Mouse (Mus musculus): ENCODE measurements at regions not wholly inside any gene's neighbourhood (a gene's known extent, or its start where the extent isn't known, plus 50 kb on each side); places are given as distances from the start of the nearest gene placed in this dataset.

DNA sequence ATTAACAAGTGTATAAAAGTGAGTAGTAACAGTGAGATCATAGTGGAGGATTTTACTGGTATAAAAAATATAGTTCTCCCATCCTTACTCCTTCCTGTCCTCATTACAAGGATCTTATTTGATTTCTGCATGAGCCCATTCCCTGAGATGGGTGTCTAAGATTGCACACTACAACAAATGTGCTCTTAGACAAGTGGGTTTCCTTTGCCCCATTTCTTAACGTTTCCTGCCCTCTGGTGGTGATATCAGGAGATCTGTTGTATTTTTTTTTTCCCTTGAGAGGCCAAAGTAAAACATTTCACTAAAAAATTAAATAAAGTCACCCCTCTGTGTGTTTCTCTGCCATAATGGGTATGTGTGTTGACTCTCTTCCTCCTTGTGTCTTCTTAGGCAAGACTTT lies 105.1 kb downstream of the Ifng start:
- H3K27ac ChIP-seq (replicated peaks; ENCODE audit: insufficient read depth, low read depth, low read length) = no peak overlapping the region
- no peak overlapping the region for H3K4me3 ChIP-seq (ENCODE audit: insufficient read depth, low read depth, low read length)
- H3K36me3 ChIP-seq (ENCODE audit: control insufficient read depth, insufficient read depth, low read length) = no peaks in the 10 kb centered on the region
- H3K4me1 ChIP-seq (ENCODE audit: control insufficient read depth, insufficient read depth, low read length) = no peaks in the 10 kb centered on the region
- TF ChIP-seq POLR2A (IDR thresholded peaks at IDR 0.05; ENCODE audit: extremely low read depth, insufficient read depth, low read length) (no peak), CTCF (IDR thresholded peaks at IDR 0.05; ENCODE audit: low read depth, low read length) (no peak)
- no peak overlapping the region for H3K9ac ChIP-seq (ENCODE audit: low read depth, low read length)
- no peak for DNase-seq (ENCODE audit: extremely low read depth, low read depth, low spot score)
- H3K79me2 ChIP-seq (ENCODE audit: control insufficient read depth, insufficient read depth, low read length) = no peaks in the 10 kb centered on the region
- WGBS = 10% methylated on average over 1 of the region's 1 CpGs
- no peaks in the 10 kb centered on the region for H3K27me3 ChIP-seq (ENCODE audit: control insufficient read depth, insufficient read depth, low read length)

DNA sequence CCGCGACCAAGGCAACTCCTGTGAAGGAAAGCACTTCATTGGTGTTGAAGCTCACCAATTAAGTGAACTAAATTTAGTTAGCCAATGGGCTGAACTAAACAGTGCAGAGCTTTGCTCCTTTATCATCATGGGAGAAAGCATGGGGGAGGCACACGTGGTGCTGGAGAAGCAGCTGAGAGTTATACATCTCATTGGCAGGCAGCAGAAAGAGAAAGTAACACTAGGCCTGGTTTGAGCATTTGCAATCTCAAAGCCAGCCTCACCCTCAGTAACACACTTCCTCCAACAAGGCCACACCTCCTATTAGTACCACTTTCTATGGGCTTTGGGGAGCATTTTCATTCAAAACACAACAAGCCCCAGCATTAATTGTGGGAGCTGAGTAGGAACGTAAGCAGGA lies 109.4 kb downstream of the Ifng start:
- no peaks in the 10 kb centered on the region for H3K4me1 ChIP-seq (ENCODE audit: control insufficient read depth, insufficient read depth, low read length)
- no peak overlapping the region for H3K4me3 ChIP-seq (ENCODE audit: insufficient read depth, low read depth, low read length)
- H3K36me3 ChIP-seq (ENCODE audit: control insufficient read depth, insufficient read depth, low read length) = no peaks in the 10 kb centered on the region
- no peak for DNase-seq (ENCODE audit: extremely low read depth, low read depth, low spot score)
- H3K27me3 ChIP-seq (ENCODE audit: control insufficient read depth, insufficient read depth, low read length) = no peaks in the 10 kb centered on the region
- H3K79me2 ChIP-seq (ENCODE audit: control insufficient read depth, insufficient read depth, low read length) = no peaks in the 10 kb centered on the region
- H3K9ac ChIP-seq (ENCODE audit: low read depth, low read length) = no peak overlapping the region
- no peak for TF ChIP-seq POLR2A (IDR thresholded peaks at IDR 0.05; ENCODE audit: extremely low read depth, insufficient read depth, low read length)
- TF ChIP-seq CTCF (IDR thresholded peaks at IDR 0.05; ENCODE audit: low read depth, low read length) = no peak
- no peak overlapping the region for H3K27ac ChIP-seq (replicated peaks; ENCODE audit: insufficient read depth, low read depth, low read length)
- 86% methylated on average over 4 of the region's 4 CpGs for WGBS

DNA sequence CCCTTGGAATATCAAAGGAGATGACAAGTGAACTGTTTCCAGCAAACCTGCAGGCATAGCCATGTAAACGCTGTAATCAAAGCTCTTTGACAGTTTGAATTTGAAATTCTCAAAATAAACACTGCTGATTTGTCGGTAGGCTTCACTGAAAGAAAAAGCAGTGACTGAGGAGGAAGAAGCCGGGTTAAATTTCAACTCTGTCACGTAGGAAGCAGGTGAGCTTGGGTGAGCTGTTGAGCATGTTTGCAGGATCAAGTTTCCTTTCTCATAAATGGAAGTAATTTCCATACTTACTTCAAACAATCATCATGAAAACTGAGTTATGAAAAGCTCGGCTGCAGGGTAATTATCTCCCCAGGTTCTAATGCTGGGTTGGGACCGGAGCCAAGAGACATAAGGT lies 118.0 kb downstream of the Ifng start:
- no peak overlapping the region for H3K9ac ChIP-seq (ENCODE audit: low read depth, low read length)
- no peak for TF ChIP-seq POLR2A (IDR thresholded peaks at IDR 0.05; ENCODE audit: extremely low read depth, insufficient read depth, low read length)
- no peak for TF ChIP-seq CTCF (IDR thresholded peaks at IDR 0.05; ENCODE audit: low read depth, low read length)
- H3K4me3 ChIP-seq (ENCODE audit: insufficient read depth, low read depth, low read length) = no peak overlapping the region
- H3K4me1 ChIP-seq (ENCODE audit: control insufficient read depth, insufficient read depth, low read length) = no peaks in the 10 kb centered on the region
- WGBS = 39% methylated on average over 6 of the region's 6 CpGs
- no peak overlapping the region for H3K27ac ChIP-seq (replicated peaks; ENCODE audit: insufficient read depth, low read depth, low read length)
- DNase-seq (ENCODE audit: extremely low read depth, low read depth, low spot score) = no peak
- no peaks in the 10 kb centered on the region for H3K27me3 ChIP-seq (ENCODE audit: control insufficient read depth, insufficient read depth, low read length)
- H3K36me3 ChIP-seq (ENCODE audit: control insufficient read depth, insufficient read depth, low read length) = no peaks in the 10 kb centered on the region
- H3K79me2 ChIP-seq (ENCODE audit: control insufficient read depth, insufficient read depth, low read length) = no peaks in the 10 kb centered on the region

DNA sequence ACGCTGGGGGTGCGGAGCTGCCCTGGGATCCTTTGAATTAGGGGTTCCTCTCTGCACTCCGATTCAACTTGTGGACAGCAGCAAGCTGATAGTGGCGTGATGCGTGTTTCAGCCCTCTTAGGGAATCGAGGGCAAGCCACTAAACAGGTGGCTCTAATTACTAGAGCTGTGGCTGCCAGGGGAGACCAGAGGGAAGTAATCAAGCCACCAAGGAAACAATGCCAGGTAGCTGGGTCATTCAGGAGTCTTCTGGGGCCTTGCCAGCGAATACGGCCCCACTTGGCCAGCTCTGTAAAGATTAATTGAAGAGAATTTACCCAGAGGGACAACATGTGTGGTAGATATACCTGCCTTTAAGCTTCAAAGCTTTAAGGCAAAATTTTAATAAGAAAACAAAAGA lies 123.2 kb downstream of the Ifng start:
- Histone ChIP-seq H3K9ac (ENCODE audit: low read depth, low read length) (no peak overlapping the region), H3K4me3 (ENCODE audit: insufficient read depth, low read depth, low read length) (no peak overlapping the region), H3K27me3 (ENCODE audit: control insufficient read depth, insufficient read depth, low read length) (no peaks in the 10 kb centered on the region; the same call in 1 of the 2 replicates), H3K4me1 (ENCODE audit: control insufficient read depth, insufficient read depth, low read length) (no peaks in the 10 kb centered on the region), H3K27ac (replicated peaks; ENCODE audit: insufficient read depth, low read depth, low read length) (no peak overlapping the region), H3K36me3 (ENCODE audit: control insufficient read depth, insufficient read depth, low read length) (no peaks in the 10 kb centered on the region), H3K79me2 (ENCODE audit: control insufficient read depth, insufficient read depth, low read length) (no peaks in the 10 kb centered on the region)
- TF ChIP-seq CTCF (IDR thresholded peaks at IDR 0.05; ENCODE audit: low read depth, low read length) (no peak), POLR2A (IDR thresholded peaks at IDR 0.05; ENCODE audit: extremely low read depth, insufficient read depth, low read length) (no peak)
- 92% methylated on average over 8 of the region's 8 CpGs for WGBS
- DNase-seq (ENCODE audit: extremely low read depth, low read depth, low spot score) = no peak

- no peaks in the 10 kb centered on the region; the same call in 1 of the 2 replicates for H3K27me3 ChIP-seq (ENCODE audit: control insufficient read depth, insufficient read depth, low read length)
- 86% methylated on average over 16 of the region's 16 CpGs for WGBS
- no peak overlapping the region for H3K4me3 ChIP-seq (ENCODE audit: insufficient read depth, low read depth, low read length)
- no peak for TF ChIP-seq POLR2A (IDR thresholded peaks at IDR 0.05; ENCODE audit: extremely low read depth, insufficient read depth, low read length)
- TF ChIP-seq CTCF (IDR thresholded peaks at IDR 0.05; ENCODE audit: low read depth, low read length) = no peak
- no peak overlapping the region for H3K27ac ChIP-seq (replicated peaks; ENCODE audit: insufficient read depth, low read depth, low read length)
- no peaks in the 10 kb centered on the region for H3K4me1 ChIP-seq (ENCODE audit: control insufficient read depth, insufficient read depth, low read length)
- no peaks in the 10 kb centered on the region for H3K79me2 ChIP-seq (ENCODE audit: control insufficient read depth, insufficient read depth, low read length)
- no peaks in the 10 kb centered on the region for H3K36me3 ChIP-seq (ENCODE audit: control insufficient read depth, insufficient read depth, low read length)
- no peak overlapping the region for H3K9ac ChIP-seq (ENCODE audit: low read depth, low read length)
- no peak for DNase-seq (ENCODE audit: extremely low read depth, low read depth, low spot score)
Measured at GRCm38 (mm10) chr10:118564528-118565268, 123.9 kb downstream of the Ifng start.

- 91% methylated on average over 10 of the region's 10 CpGs for WGBS
- no peak overlapping the region for H3K27ac ChIP-seq (replicated peaks; ENCODE audit: insufficient read depth, low read depth, low read length)
- H3K36me3 ChIP-seq (ENCODE audit: control insufficient read depth, insufficient read depth, low read length) = no peaks in the 10 kb centered on the region
- H3K27me3 ChIP-seq (ENCODE audit: control insufficient read depth, insufficient read depth, low read length) = no peaks in the 10 kb centered on the region; the same call in 1 of the 2 replicates
- H3K9ac ChIP-seq (ENCODE audit: low read depth, low read length) = no peak overlapping the region
- no peaks in the 10 kb centered on the region for H3K79me2 ChIP-seq (ENCODE audit: control insufficient read depth, insufficient read depth, low read length)
- DNase-seq (ENCODE audit: extremely low read depth, low read depth, low spot score) = no peak
- no peak overlapping the region for H3K4me3 ChIP-seq (ENCODE audit: insufficient read depth, low read depth, low read length)
- no peaks in the 10 kb centered on the region for H3K4me1 ChIP-seq (ENCODE audit: control insufficient read depth, insufficient read depth, low read length)
- TF ChIP-seq POLR2A (IDR thresholded peaks at IDR 0.05; ENCODE audit: extremely low read depth, insufficient read depth, low read length) (no peak), CTCF (IDR thresholded peaks at IDR 0.05; ENCODE audit: low read depth, low read length) (no peak)
Measured at GRCm38 (mm10) chr10:118568617-118569016, 127.8 kb downstream of the Ifng start.

Measured in liver, adult 2 months (tissue).